Mouse (Mus musculus) lung, embryonic 14.5 days (tissue): Measurements from ENCODE around the gene Ing1. TPM values are rescaled to one million over a fixed set of nuclear protein-coding genes. Genes with fewer than 3 reads are reported as not detected.
"Not testable (repeated sequence)": the region's sequence is repeated elsewhere in the genome, so short reads cannot be mapped to it uniquely, and the experiment has no call there.

Experiments
- ATAC-seq: fragments of 200-750 bp; cut with Nextera tagmentation; 2 replicates; pipeline ENCODE4 v1.8.0; 2017; ENCODE audit warnings: mild to moderate bottlenecking, moderate TSS enrichment, moderate library complexity; ENCODE audit not compliant: insufficient read depth
- DNase-seq: peaks from one replicate; pipeline ENCODE4 v3.0.0-alpha.2; 2015
- H3K27ac ChIP-seq: fragments of 300-500 bp; sonication (generic); 2 replicates; pipeline ENCODE4 v1.5.1; 2014; ENCODE audit warnings: low read depth, mild to moderate bottlenecking, moderate library complexity
- H3K27me3 ChIP-seq: fragments of 300-500 bp; sonication (generic); 2 replicates; pipeline ENCODE4 v1.6.1; 2014; ENCODE audit warnings: low read length, control low read depth; ENCODE audit not compliant: insufficient read depth
- H3K36me3 ChIP-seq: fragments of 300-500 bp; sonication (generic); 2 replicates; pipeline ENCODE4 v1.6.1; 2014; ENCODE audit warnings: control low read depth; ENCODE audit not compliant: insufficient read depth
- H3K4me1 ChIP-seq: fragments of 300-500 bp; sonication (generic); 2 replicates; pipeline ENCODE4 v1.6.1; 2014; ENCODE audit warnings: antibody characterized with exemption, control low read depth; ENCODE audit not compliant: insufficient read depth
- H3K4me2 ChIP-seq: fragments of 300-500 bp; sonication (generic); 2 replicates; pipeline ENCODE4 v1.6.1; 2014; ENCODE audit warnings: mild to moderate bottlenecking
- H3K4me3 ChIP-seq: fragments of 300-500 bp; sonication (generic); 2 replicates; pipeline ENCODE4 v1.5.1; 2014; ENCODE audit warnings: low read depth, low read length
- H3K9ac ChIP-seq: fragments of 300-500 bp; sonication (generic); 2 replicates; pipeline ENCODE4 v1.6.1; 2014
- H3K9me3 ChIP-seq: fragments of 300-500 bp; sonication (generic); 2 replicates; pipeline ENCODE4 v1.6.1; 2016; ENCODE audit warnings: low read depth, low read length, control low read depth
- CTCF ChIP-seq: IDR thresholded peaks from 2 replicates; pipeline ENCODE4 v1.5.1; 2016; ENCODE audit warnings: antibody characterized with exemption, low read depth
- WGBS: fragments of 180-500 bp; shearing (Covaris S2); extraction: QIAGEN DNeasy Blood & Tissue Kit; methylation state at CpG from one replicate; pipeline ENCODE4 v1.1.7; 2014; 5-methylcytosine and 5-hydroxymethylcytosine counted together
- polyA plus RNA-seq: library from polyadenylated mRNA; unstranded; fragments of >200 nt; fragmentation: Nextera tagmentation; extraction: Ambion mirVana; gene quantifications from 2 replicates; pipeline ENCODE4 v1.2.1, GENCODE M21; 2014

The Ing1 gene
- polyA plus RNA-seq, 1 experiment from 2014 or later, result 39.5 TPM

DNA sequence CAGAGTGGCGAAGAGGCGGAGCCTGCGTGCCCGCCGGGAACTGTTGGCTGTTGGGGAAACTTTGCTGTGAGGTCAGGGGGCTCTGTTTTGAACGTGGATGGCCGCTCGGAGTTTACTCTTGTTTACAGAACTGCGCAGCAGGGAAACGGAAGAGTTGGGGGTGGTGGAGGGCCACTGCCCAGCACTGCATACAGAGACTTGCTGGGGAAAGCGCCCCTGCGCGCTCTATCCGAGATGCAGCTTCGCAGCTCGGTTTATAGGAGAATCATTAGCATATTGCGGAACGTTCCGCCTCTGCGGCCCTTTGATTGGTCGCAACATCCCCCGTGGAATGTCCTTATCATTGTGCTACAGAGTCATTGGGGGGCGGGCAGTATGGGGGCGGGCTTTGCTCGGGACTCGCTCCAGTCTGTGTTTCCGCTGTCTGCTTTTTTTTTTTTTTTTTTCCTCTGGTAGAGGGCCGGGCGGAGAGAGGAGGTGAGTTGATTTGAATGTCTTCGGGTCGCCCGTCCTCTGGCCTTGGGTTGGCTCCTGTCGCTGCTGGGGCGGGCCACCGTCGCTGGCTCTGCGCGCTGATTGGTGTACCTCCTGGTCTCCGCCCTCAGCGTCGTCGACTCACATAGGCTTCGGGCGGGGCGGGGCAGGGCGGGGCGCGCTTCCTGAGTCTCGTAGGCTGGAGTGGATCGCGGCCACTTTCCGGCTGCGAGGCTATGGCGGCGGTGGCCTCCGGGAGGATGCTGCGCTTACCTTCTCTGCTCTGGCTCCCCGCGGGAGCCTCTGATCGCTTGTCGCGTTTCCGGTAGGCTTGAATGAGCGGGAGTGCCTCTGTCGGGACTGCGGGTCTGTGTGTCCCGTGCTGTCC is 2.6 kb downstream of the Ing1 start:
- peak overlapping the region; percentile 99 for H3K27ac ChIP-seq
- no peaks in the 10 kb centered on the region for H3K27me3 ChIP-seq
- H3K4me2 ChIP-seq, result peak overlapping the region; percentile 84
- peaks cover 10% of the 10 kb centered on the region for H3K4me1 ChIP-seq
- peaks cover 15% of the 10 kb centered on the region for H3K36me3 ChIP-seq
- peak overlapping the region; percentile 91 for H3K9ac ChIP-seq
- no peak for TF ChIP-seq CTCF
- no peaks in the 10 kb centered on the region for H3K9me3 ChIP-seq
- ATAC-seq, result peak; percentile 78
- peak; percentile 98 for DNase-seq
- WGBS, result under 1% methylated on average over 67 of the region's 67 CpGs
- H3K4me3 ChIP-seq, result peak overlapping the region; percentile 96

DNA sequence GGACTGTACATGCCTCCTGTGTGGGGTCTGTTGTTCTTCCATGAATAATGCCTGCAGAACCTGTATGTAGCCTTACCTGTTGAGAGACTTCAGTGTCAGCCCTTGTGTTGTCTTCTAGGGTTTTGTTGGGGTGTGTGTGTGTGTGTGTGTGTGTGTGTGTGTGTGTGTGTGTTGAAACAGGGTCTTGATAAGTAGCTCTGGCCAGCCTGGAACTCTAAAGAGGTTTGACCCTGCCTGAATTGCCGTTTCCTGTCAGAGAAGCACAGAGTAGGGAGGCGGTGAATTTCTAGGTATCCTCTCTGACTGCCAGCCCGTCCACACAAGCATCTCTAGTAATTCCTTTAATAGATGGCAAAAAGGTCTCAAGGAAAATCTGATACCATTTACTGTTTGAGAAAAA is 4.1 kb downstream of the Ing1 start:
- H3K27ac ChIP-seq, result no peak overlapping the region
- ATAC-seq (no peak), DNase-seq (no peak)
- H3K9me3 ChIP-seq, result no peaks in the 10 kb centered on the region
- no peak overlapping the region for H3K4me3 ChIP-seq
- no peak overlapping the region for H3K9ac ChIP-seq
- TF ChIP-seq CTCF, result no peak
- no peaks in the 10 kb centered on the region for H3K27me3 ChIP-seq
- H3K4me2 ChIP-seq, result peak overlapping the region; percentile 84
- H3K4me1 ChIP-seq, result peaks cover 10% of the 10 kb centered on the region
- peaks cover 29% of the 10 kb centered on the region for H3K36me3 ChIP-seq
- 51% methylated on average over 3 of the region's 3 CpGs for whole genome bisulfite sequencing

DNA sequence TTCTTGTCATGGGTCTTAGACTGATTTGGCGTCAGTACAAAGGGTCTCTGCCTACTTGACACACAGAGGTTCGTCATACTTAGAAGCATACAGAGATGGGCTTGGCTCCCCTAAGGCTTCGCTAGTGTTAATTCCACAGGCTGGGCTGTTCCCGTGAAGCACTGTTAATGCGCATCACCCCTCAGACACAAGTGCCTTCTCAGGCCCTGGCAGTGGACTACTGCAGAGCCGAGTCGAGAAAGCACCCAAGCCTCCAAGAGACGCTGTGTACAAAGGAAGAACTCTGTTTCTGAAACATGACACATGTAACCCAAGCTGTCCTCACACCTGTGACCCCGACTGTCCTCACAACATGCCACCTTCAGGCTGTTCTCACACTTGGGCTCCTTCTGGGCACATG is 4.8 kb downstream of the Ing1 start:
- ATAC-seq, result no peak
- no peak for DNase-seq
- peaks cover 33% of the 10 kb centered on the region for H3K36me3 ChIP-seq
- H3K4me2 ChIP-seq, result no peak overlapping the region
- 78% methylated on average over 9 of the region's 9 CpGs for WGBS
- H3K9ac ChIP-seq, result no peak overlapping the region
- H3K27ac ChIP-seq, result no peak overlapping the region
- H3K4me3 ChIP-seq, result no peak overlapping the region
- H3K4me1 ChIP-seq, result peaks cover 10% of the 10 kb centered on the region
- no peaks in the 10 kb centered on the region for H3K9me3 ChIP-seq
- TF ChIP-seq CTCF, result no peak
- no peaks in the 10 kb centered on the region for H3K27me3 ChIP-seq

DNA sequence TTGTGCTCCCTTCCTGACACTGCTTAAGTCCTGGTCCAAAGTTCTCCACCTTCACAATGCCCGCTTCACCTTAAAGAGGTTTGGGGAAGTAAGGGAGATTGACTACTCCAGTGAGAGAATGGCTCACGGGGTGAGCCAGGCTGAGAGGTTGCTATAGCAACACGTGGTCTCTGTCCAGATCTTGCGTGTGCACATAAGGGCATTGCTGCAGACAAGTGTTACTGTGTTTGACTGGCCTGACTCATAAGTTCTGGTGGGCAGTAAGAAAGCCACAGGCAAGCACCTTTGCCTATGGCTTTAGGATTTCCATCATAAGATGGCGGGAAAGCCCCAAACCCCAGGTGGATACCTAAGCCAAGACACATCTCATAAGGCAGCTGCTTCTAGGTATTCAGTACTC is 8.9 kb downstream of the Ing1 start:
- WGBS, result 81% methylated on average over 5 of the region's 5 CpGs
- ATAC-seq, result no peak
- Histone ChIP-seq H3K27ac (no peak overlapping the region), H3K9me3 (no peaks in the 10 kb centered on the region), H3K4me2 (no peak overlapping the region), H3K4me3 (no peak overlapping the region), H3K4me1 (peaks cover 4% of the 10 kb centered on the region), H3K9ac (no peak overlapping the region), H3K36me3 (peaks cover 49% of the 10 kb centered on the region), H3K27me3 (no peaks in the 10 kb centered on the region)
- no peak for DNase-seq
- TF ChIP-seq CTCF, result no peak

DNA sequence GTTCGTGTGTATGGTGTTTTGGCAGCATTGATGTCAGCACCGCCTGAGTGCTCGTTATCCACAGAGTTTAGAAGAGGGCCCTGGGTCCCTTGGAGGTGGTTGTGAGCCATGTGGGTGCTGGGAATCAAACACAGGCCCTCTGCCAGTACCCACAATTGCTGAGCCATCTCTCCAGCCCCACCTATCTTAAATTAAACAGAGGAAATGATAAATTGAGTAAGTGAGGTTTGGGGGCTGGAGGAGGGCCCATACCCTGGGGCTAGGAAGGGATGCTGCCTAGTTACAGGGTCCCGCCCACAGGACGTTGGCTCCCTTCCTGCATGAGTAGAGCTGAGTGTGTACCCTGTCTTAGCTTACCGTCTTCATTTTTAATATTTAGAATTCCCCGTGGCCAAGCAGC is 9.3 kb downstream of the Ing1 start:
- Histone ChIP-seq H3K27me3 (no peaks in the 10 kb centered on the region), H3K4me2 (no peak overlapping the region), H3K4me1 (no peaks in the 10 kb centered on the region), H3K9ac (no peak overlapping the region), H3K27ac (no peak overlapping the region), H3K9me3 (no peaks in the 10 kb centered on the region), H3K4me3 (no peak overlapping the region), H3K36me3 (peaks cover 49% of the 10 kb centered on the region)
- TF ChIP-seq CTCF, result no peak
- DNase-seq (no peak), ATAC-seq (no peak)
- 85% methylated on average over 7 of the region's 7 CpGs for WGBS

DNA sequence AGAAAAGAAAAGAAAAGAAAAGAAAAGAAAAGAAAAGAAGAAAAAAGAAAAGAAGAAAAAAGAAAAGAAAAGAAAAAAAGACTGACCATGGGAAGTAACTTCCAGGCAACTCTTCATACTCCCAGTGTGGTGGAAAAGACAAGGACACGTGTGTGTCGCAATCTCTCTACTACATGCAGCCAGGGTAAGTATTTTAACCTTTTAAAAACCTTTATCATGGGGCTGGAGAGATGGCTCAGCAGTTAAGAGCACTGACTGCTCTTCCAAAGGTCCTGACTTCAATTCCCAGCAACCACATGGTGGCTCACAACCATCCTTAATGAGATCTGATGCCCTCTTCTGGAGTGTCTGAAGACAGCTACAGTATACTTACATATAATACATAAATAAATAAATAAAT is 12.8 kb downstream of the Ing1 start:
- H3K4me1 ChIP-seq, result not testable (repeated sequence)

DNA sequence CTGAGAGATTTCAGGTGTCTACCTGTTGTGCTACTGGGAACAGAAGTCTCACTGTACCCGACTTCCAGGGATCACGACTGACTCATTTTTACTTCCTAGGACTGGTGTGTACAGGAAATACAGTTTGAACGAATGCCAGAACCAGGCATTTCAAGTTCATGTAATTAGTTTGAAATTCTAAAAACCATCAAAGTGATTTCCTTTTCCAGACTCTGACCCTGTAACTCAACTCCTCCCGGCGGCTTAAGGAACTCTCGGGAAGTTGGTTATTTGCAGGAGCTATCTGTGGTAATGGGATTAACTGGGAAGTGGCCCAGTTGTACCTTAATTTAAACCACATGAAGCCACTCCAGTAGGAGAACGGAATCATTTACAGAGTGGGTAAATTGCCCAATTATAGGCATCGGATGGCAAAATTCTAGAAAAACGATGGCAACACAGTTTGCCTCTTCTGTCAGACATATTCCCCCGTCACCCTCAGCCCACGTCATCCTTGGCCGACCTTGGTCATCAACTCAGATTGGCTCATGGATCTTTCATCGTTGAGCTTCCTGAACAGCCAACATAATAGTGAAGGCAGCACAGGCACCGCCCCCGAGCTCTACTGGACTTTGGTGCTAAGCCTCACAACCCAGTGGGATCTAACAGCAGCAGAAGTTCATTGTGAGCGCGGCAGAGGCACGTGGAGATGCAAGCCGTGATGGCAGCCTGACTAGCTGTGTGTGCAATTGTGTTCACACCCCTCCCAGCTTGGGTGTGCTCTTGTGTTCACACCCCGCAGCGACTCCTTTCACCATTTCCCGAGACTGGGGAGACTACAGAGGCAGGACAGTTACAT is 14.1 kb downstream of the Ing1 start:
- Histone ChIP-seq H3K9me3 (no peaks in the 10 kb centered on the region), H3K9ac (no peak overlapping the region), H3K36me3 (peaks cover 20% of the 10 kb centered on the region), H3K4me3 (no peak overlapping the region), H3K27ac (no peak overlapping the region), H3K4me2 (no peak overlapping the region), H3K4me1 (no peaks in the 10 kb centered on the region), H3K27me3 (no peaks in the 10 kb centered on the region)
- whole genome bisulfite sequencing, result 83% methylated on average over 22 of the region's 22 CpGs
- no peak for TF ChIP-seq CTCF
- no peak for ATAC-seq
- no peak for DNase-seq

More for the DNA sequence above, 12.8 kb downstream of the Ing1 start:
- H3K27ac ChIP-seq, H3K9ac ChIP-seq, H3K4me3 ChIP-seq, ATAC-seq, H3K27me3 ChIP-seq, H3K9me3 ChIP-seq, DNase-seq, H3K4me2 ChIP-seq: not testable (repeated sequence)
- H3K36me3 ChIP-seq, result peaks cover 32% of the 10 kb centered on the region
- WGBS, result 95% methylated on average over 2 of the region's 2 CpGs
